Mouse (Mus musculus) heart, adult 2 months (tissue): Measurements from ENCODE around the gene Bcar3.

ENCODE experiments used
- CTCF ChIP-seq: fragments of 200-600 bp; IDR thresholded peaks from 2 replicates; pipeline ENCODE4 v1.8.1; 2022; ENCODE audit warnings: antibody characterized with exemption, mild to moderate bottlenecking, moderate library complexity
- EP300 ChIP-seq: fragments of 200-500 bp; IDR thresholded peaks from 2 replicates; pipeline ENCODE4 v1.6.1; 2011; ENCODE audit warnings: low read depth, low read length, control low read depth; ENCODE audit not compliant: insufficient read depth
- POLR2A ChIP-seq: fragments of 200-500 bp; IDR thresholded peaks from 2 replicates; pipeline ENCODE4 v1.6.1; 2011; ENCODE audit warnings: mild to moderate bottlenecking, low read depth, low read length, control low read depth; ENCODE audit not compliant: insufficient read depth

DNA sequence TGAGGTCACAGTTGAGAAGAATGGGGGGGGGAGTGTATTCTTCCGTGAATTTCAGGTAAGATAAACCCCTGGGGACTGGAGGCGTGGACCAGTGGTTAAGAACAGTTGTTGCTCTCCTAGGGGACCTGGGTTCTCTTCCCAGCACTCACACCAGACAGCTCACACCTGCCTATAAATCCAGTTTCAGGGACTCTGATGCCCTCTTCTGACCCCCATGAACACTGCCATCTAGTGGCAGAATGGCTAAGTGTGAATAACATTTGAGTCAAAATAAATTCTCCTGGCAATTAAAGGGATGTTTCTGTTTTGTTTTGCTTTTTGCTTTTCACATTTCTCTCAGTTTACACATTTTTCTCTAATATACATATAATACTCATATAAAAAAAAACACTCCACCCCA is 174.0 kb downstream of the Bcar3 start:
- TF ChIP-seq CTCF (peak; percentile 73), POLR2A (no peak), EP300 (no peak)
